Mouse (Mus musculus) lung, postnatal 0 days (tissue): ENCODE measurements around the gene Apobec3.

Source experiments
- CTCF ChIP-seq: IDR thresholded peaks from 2 replicates; pipeline ENCODE4 v1.5.1; 2016; ENCODE audit warnings: antibody characterized with exemption, mild to moderate bottlenecking
- EP300 ChIP-seq: IDR thresholded peaks from 2 replicates; pipeline ENCODE4 v1.6.1; 2016; ENCODE audit warnings: antibody characterized with exemption, mild to moderate bottlenecking, control low read depth

GRCm38 (mm10) chr15:79873545-79873944 is 17.9 kb upstream of the Apobec3 start:
- no peak for TF ChIP-seq EP300
- TF ChIP-seq CTCF, result no peak
